Mouse (Mus musculus) E14TG2a.4 (cell line): ENCODE data around the gene Abca7.

ENCODE experiments used
- CTCF ChIP-seq: conservative IDR thresholded peaks from 2 replicates; pipeline ENCODE4 v1.5.1; 2014; ENCODE audit warnings: low read length
- NANOG ChIP-seq: IDR thresholded peaks from 2 replicates; pipeline ENCODE4 v1.6.1; 2014; ENCODE audit warnings: borderline replicate concordance, low read length, mixed read lengths
- POU5F1 ChIP-seq: IDR thresholded peaks from 2 replicates; pipeline ENCODE4 v1.6.1; 2014; ENCODE audit warnings: low read length, borderline replicate concordance

- no peak for TF ChIP-seq CTCF
- TF ChIP-seq NANOG, result no peak
- TF ChIP-seq POU5F1, result no peak
These were observed 7.0 kb upstream of the Abca7 start for GRCm38 (mm10) chr10:79989272-79989786.
